Mouse (Mus musculus): ENCODE results near the gene Chst5. TPM values are rescaled to one million over a fixed set of nuclear protein-coding genes. Genes with fewer than 3 reads are reported as not detected.
"Not testable (repeated sequence)": the region's sequence is repeated elsewhere in the genome, so short reads cannot be mapped to it uniquely, and the experiment has no call there.

Gene Chst5
- 1 to 10 TPM in 1 of 2 experiments, under 1 TPM in 1; 0.89 to 1.0 TPM for total RNA-seq (2021)

DNA sequence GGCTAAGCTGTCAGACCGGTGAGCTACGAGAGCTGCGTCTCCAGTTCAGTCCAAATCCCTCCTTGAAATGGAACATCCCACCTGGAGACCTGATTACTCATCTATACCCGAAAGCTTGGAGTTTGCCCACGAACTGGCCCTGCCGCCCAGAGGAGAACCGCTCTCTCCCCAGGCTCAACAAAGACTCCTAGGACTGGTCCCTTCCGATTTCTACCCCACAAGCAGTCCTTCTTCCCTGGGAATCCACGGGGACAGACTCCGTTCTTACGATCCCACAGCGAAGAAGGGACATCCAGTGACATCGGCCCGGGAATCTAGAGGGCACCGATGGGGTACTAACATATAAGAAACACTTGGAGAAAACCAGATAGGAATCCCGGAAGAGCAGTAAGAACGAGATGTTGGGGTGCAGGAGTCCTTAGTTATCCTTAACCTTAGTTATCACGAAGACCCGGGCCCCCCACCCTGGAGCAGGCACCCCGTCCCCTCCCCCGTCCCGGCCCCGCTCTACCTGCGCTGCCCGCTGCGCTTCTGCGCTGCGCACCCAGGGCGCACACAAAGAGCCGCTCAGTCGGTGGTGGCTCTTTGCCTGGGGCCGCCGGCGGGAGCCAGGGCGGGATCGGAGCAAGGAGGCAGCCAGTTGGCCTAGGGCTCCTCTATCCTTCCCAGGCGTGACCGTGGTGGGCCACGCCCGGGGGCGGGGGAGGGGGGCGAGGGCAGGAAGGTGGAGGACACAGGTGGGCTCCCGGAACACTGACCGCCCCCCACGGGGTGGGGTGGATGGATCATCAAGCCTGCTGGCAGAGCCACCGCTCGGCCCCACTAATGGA lies at the start of gene Chst5:
TSS of gene Chst5 (minus strand) at position 827 of the 830 bp plus-strand sequence.
- intact Hi-C loops (cut with DNase I), result no loop called here
- peak; percentile 46 for DNase-seq

DNA sequence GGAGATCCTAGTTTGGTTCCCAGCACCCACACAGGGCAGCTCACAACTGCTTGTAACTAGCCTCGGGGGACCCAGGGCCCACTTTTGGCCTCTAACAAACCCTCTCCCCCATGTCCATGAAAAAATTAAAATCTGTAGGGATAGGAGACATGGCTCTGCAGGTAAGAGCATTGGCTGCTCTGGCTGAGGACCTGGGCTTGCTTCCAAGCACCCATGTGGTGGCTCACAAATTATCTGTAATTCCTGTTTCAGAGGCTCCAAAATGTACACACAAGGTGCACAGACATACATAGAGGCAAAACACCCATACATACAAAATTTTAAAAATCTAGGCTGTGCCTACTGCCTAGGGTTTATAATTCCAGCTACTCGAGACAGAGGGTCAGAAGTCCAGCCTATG lies 47.0 kb upstream of the Chst5 start:
- no peak for DNase-seq
- intact Hi-C loops (cut with DNase I), result no loop called here

DNA sequence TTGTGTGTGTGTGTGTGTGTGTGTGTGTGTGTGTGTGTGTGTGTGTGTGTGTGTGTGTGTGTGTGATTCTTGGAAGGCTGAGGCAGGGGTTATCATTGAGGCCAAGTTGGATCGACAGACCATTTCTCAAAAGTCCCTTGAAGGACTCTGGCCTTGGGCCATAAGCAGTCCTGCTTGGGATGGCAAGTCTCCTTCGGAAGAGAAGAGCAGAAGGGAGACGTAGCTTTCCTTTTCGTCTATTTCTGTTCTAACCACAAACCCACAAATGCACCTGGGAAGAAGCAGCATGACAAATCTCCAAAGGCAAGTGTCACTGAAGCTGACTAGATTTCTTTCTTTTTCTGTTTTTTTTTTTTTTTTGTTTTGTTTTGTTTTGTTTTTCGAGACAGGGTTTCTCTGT lies 45.6 kb upstream of the Chst5 start:
- DNase-seq, result no peak
- intact Hi-C loops (cut with DNase I), result no loop called here

DNA sequence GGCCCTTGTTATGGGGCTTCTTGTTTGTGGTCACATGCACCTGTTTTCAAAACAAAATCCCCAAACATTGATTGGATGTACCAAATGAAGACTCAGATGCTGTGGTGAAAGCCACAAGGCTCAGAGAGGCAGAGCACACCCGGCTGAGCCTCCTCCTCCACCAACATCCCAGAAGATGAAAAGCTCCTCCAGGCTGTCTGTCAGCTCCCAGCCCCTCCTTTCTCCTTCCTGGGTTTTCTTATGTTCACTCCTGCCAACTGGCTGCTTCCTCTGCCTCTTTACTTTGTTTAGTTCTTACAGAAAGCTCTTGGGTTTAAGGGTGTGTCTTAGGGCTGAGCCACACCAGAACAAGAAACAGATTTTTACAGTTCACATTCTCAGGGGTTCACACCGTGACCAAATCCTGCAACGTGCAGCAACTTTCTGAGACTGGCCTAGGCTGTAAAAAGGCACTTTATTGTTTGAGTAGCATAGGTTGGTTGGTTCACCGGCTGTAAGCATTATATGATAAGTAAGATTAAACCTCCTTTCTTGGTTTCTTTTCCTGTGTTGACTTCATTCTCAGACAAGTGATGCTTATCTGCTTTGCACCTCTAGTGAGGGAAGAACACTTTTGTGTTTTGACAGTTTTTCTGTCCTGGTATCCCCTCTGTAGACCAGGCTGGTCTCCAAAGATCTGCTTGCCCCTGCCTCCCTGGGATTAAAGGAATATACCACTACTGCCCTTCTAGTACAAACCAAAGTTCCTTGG lies 44.8 kb upstream of the Chst5 start:
- intact Hi-C loops (cut with DNase I), result no loop called here
- no peak for DNase-seq

DNA sequence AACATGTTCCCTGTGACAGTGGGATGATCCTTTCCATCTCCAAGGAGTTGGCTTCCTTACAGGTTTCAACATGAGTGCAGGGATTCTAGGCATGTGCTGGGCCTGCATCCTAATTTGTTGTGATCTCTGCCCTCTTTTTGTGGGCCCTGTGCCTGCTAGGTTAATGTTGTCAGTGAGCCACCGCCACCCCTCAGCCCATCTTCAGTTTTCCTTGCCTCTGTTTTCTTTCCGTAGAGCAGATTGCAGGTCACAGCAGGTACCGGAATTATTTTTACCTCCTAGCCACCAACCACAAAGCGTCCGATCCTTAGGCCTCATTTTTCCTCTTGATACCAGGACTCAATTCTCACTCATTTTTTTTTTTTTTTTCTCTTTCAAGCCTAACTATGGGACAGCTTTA lies 41.7 kb upstream of the Chst5 start:
- DNase-seq, result no peak
- intact Hi-C loops (cut with DNase I), result no loop called here

DNA sequence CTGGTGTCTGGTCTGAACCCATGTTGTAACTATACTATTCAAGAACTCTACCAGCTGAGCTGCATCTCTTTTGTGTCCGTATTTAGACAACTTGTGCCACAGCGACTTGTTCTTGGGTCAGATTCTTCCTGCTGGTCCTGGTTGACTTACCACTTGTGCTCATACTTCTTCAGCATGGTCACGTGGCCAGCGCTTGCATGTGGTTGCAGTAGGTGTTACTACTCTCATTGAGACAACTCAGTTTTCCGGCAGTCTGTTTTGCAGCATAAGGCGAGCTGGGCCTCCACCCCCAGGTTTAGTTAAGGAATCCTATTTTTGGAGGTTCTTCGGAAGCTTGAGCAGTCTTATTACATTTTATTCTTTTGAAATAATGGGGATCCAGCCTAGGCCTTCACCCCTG lies 41.1 kb upstream of the Chst5 start:
- DNase-seq, result no peak
- intact Hi-C loops (cut with DNase I), result no loop called here

DNA sequence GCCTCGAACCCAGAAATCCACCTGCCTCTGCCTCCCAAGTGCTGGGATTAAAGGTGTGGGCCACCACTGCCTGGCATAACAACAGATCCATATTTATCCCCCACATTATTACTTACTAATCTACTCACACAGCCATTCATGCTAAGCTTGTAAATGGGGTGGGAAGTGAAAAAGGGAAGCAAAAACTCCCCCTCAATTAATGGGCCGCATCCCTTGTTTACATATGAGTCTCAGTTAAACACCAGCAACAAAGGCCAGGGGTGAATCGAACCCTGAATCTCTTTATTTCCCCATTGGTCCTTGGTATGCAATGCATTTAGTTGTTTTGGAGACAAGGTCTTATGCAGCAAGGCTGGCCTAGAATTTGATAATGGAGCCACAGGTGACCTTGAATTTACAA lies 40.6 kb upstream of the Chst5 start:
- no peak for DNase-seq
- intact Hi-C loops (cut with DNase I), result no loop called here

DNA sequence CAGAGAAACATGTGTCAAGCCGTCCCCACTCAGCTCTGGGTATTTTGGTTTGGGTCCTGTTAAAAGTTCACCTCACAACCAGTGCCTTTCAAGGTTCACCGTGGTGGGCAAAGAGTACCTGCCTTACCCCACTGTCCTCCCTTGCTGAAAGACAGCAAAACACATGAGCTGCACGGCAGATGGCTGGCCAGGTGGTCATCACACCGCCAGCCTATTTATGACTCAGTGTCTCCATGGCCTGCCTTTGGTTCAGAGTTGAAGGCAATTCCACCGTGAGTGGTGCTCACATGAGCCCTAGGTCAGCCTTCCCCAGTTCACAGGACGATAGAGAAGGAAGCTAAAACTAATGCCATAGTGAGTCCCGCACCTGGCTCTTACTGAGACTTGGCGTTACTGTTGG lies 37.7 kb upstream of the Chst5 start:
- DNase-seq, result no peak
- intact Hi-C loops (cut with DNase I), result no loop called here

DNA sequence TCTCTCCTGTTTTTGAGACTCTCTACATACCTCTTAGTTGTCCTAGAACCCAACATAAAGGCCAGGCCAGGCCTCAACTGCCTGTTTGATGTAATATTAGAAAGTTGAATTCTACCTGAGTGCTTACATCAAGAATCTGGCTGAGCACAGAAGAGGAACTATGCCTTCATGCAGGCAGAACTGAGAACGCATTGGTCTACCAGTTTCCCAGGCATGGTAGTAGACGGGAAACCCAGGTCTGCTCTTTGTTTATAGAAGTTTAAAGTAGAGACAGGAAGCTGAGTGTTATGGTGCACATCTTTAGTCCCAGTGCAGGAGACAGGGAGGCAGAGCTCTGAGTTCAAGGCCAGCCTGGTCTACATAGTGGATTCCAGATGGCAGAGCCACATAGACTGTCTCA lies 36.9 kb upstream of the Chst5 start:
- intact Hi-C loops (cut with DNase I), result no loop called here
- DNase-seq, result no peak

DNA sequence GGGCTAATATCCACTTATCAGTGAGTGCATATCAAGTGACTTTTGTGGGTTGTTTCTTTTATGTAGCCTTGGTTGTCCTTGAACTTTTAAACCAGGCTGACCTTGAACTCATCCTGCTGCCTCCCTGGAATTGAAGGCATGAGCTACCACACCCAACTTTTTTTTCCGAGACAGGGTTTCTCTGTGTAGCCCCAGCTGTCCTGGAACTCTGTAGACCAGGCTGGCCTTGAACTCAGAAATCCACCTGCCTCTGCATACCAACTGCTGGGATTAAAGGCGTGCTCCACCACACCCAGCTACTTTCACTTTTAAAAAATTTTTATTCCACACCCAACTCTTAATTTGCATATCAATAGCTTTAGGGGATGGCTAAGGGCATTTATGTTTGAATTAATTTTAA lies 33.3 kb upstream of the Chst5 start:
- intact Hi-C loops (cut with DNase I), result no loop called here
- DNase-seq, result no peak

DNA sequence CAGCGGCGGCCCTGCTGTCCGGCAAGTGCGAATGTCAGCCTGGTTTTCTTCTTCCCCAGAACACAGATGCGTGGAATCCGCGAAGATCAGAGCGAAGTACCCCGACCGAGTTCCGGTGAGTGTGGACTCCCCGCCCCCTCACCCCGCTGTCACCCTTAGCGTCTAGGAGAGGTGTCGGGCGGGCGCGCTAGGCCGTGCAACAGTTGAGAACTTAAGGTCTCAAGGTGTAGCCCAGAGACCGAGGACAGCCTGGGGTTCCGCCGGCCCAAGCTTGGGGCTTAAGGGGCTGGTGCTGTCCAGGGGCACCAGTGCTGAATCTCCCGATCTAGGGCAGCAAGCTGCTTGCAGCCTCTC lies 30.8 kb upstream of the Chst5 start:
- peak; percentile 24 for DNase-seq

DNA sequence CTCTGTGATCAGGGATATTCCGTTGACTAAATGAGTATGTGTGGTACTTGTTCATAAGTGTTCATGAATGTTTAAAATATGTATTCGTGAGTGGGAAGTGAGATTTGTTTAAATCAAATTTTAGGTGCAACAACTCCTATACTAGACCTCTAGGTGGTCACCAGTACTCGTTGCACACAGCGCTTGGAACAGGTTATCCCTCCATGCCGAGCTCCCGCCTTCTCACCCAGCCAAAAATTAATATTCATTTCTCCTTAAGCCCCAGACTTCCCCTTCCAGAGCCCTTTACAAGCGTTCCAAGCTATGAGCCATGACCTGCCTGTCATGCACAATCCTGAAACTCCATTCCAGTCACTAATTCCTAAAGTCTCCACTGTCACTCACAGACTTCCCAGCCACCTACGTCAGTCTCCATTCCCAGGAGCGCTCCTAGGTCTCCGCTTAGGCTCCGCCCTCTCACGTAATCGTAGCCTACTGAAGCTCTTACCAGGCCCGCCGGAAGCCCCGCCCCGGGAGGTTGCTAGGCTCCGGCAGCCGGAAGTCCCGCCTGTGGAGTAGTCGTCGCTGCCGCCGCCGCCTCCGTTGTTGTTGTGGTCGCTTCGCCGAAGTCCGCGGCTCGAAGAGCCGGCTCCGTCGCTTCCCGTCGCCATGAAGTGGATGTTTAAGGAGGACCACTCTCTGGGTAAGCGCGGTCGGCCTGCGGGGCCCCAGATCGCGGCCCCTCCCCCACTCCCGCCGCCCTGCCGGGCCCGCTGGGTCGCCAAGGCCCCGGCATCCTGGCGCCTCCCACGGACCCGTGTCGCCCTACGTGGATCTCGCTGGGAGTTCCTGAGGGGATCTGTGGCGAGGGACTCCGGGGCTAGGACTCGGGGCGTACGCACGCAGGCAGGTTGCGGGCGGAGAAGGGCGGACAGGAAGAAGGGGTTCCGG lies 30.2 kb upstream of the Chst5 start, which contains the start of gene Gabarapl2:
TSS of gene Gabarapl2 (plus strand) at position 533 of the 930 bp plus-strand sequence.
- DNase-seq, result peak; percentile 97
- intact Hi-C loops (cut with DNase I), result no loop called here

More for the DNA sequence above, 30.8 kb upstream of the Chst5 start:
- intact Hi-C loops (cut with DNase I), result no loop called here

DNA sequence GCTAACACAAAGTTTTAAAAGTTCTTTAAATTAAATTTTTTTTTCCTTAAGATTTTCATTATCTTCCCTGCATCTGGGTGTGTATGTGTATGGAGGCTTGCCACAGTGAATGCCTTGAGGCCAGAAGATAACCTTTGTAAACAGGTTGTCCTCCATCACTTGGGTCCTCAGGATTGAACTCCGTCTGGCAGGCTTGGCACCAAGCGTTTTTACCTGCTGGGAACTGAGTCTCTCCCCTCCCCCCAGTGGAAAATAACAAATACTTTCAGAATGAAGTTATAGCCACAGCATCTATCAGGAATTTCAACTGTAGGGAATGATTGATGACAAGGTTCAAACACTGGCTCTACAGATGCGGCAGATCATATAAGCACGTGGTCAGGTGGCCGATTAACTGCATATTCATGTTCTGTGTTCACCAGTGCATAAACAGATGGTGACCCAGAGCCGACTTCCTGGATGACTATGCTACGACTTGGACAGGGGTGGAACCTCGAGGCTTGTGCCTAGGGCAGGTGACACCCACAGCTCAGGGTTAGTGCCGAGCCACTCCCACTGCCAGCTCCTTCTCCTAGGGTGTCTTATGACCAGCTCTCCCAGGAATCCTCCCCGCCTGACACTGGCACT lies 29.4 kb upstream of the Chst5 start:
- peak; percentile 9 for DNase-seq
- intact Hi-C loops (cut with DNase I), result no loop called here

DNA sequence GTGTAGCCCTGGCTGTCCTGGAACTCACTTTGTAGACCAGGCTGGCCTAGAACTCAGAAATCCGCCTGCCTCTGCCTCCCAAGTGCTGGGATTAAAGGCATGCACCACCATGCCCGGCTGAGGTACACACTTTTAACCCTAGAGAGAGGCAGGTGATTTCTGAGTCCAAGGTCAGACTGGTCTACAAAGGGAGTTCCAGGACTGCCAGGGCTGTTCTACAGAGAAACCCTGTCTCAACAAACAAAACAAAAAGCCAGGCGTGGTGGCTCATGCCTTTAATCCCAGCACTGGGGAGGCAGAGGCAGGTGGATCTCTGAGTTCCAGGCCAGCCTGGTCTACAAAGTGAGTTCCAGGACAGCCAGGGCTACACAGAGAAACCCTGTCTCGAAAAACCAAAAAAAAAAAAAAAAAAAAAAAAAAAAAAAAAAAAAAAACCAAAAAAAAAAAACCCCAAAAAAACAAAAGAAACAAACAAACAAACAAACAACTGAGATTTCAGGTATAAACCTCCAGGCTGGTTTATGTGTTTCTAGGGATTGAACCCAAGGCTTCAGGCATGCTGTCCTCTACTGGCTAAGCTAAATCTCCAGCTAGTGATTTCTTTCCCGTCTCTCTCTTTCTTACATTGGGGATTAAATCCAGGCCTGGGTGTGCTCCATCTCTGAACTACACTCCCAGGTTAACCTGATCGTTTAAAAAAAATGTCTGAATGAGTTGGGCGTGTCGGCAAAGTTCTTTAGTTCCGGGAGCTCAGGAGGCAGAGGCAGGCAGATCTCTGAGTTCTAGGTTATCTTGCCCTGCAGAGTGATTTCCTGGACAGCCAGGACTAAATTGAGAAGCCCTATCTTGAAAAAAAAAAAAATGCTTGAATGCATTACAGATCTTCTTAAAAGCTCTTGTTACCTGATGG lies 28.1 kb upstream of the Chst5 start:
- DNase-seq; intact Hi-C loops (cut with DNase I): not testable (repeated sequence)

DNA sequence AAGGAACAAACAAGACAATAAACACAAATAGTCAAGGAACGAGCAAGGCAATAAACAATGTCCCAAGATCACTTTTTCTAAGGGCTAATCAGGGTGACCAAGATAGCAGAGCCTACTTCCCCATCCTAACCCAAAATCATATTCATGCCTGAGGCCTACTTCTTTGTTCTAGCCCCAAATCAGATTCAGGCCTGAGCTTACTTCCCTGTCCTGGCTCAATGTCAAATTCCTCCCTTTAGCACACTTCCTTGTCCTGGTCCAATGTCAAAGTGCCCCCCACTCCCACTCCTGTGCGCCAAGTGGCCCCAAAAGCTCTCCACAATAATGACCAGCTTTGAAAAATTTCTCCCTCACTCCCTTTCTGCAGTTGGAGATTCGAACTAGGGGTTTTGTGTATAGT lies 26.9 kb upstream of the Chst5 start:
- DNase-seq, result no peak
- intact Hi-C loops (cut with DNase I), result no loop called here

DNA sequence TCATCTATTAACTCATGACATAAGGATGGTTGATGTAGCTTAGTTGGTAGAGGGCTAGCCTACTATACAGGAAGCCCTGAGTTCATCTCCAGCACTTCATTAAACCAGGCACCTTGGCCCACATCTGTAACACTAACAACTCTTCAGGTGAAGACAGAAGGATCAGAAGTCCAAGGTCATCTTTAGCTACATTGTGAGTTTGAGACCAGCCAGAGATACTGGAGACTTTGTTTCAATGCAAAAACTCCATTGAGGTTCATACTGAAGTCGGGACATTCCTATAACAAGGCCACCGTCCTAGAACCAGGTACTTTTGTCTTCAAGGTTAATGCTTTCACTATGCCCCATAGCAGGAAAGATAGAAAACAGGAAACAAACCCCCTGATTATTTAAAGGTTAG lies 24.0 kb upstream of the Chst5 start:
- no peak for DNase-seq
- intact Hi-C loops (cut with DNase I), result no loop called here

DNA sequence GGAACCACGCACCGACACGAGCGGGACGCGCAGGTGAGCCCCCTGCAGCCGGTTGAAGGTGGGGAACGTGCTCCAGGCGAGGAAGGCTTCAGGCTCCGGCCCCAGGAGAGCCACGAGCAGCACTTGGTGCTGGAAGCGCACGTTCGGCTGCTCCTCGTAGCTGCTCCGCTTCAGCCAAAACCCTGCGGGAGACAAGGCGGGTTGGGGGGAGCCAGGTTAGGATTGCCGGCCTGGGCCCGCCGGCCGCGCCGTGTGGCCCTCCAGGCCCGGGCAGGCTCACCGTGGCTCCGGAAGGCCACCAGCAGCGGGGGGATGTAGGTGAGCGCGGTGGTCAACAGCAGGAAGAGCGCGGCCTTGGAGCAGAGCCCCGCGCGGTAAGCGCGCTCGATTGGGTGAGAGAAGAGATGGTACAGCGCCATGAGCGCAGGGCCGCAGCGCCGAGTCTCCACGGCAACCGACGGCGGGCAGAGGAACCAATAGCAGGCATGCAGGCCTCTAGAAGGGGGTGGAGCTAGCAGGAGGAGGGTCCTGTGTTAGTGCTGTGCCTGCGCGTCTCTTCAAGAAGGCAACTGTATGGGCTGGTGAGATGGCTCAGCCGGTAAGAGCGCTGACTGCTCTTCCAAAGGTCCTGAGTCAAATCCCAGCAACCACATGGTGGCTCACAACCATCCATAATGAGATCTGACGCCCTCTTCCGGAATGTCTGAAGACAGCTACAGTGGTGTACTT lies 23.3 kb upstream of the Chst5 start, which contains the start of gene Tmem231:
TSS of gene Tmem231 (minus strand) at position 534 of the 729 bp plus-strand sequence.
- intact Hi-C loops (cut with DNase I), result no loop called here
- DNase-seq, result peak; percentile 94

DNA sequence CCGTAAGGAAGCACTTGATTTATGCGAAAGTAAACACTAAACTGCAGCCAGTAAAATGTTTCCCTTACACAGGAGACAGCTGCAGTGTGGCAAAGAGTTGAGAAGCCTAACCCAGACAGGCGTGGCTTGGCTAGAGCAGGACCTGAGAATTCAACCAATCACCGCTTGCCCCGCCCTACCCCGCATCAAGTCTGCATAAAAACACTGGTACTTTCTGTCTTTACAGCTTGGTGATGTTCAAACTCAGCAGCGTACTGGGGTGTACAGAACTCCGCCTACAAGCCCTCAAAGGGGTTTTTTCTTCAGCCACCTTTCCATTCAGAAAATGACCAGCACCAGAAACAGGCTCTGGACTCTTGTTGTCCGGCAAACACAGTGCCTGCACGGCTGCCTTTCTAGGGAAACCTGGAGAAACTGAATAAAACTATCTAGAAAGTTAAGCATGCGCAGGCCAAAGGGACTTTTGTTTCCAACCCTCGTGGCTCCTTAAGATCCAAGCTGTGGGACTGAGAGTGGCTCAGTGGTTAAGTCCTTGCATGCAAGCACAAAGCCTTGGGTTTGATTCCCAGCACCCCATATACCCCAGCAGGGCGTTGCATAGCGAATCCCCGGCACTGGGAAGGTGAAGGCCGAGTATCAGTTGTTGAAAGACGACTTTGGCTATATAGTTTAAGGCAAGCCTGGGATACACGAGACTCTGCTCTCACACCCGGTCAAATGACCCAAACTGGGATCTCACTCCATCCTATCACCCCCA lies 22.5 kb upstream of the Chst5 start:
- DNase-seq, result peak; percentile 65
- intact Hi-C loops (cut with DNase I), result no loop called here
